Mouse (Mus musculus) MEL (cell line): ENCODE measurements around the gene Tpra1. TPM values are rescaled to one million over a fixed set of nuclear protein-coding genes. Genes with fewer than 3 reads are reported as not detected.
A peak's percentile ranks its signal among the peaks of the same experiment; 100 is the strongest.

Experiments
- DNase-seq: peaks from one replicate; pipeline ENCODE4 v3.0.0; 2011; ENCODE audit warnings: low read depth, low spot score
- H3K27ac ChIP-seq: 2 replicates; pipeline ENCODE4 v1.5.1; 2012; ENCODE audit warnings: low read depth, mild to moderate bottlenecking, control low read depth, low read length, moderate library complexity; ENCODE audit not compliant: control insufficient read depth
- H3K27me3 ChIP-seq, 2 experiments: fragments of 150-350 bp in 1 of 2; sonication (generic) in 1 of 2; 2 replicates each; pipeline ENCODE4 v1.6.1; 2012; ENCODE audit warnings: low read length in 2 of 2, mild to moderate bottlenecking in 2 of 2, improper control_type of control experiment in 1 of 2, moderate library complexity in 1 of 2; ENCODE audit not compliant: insufficient read depth in 2 of 2, control insufficient read depth in 1 of 2
- H3K36me3 ChIP-seq, 2 experiments: 2 replicates each; pipeline ENCODE4 v1.6.1; 2012 to 2014; ENCODE audit warnings: low read length in 2 of 2, improper control_type of control experiment in 1 of 2, inconsistent platforms in 1 of 2, mild to moderate bottlenecking in 1 of 2; ENCODE audit not compliant: insufficient read depth in 2 of 2, control insufficient read depth in 1 of 2
- H3K4me1 ChIP-seq, 2 experiments: fragments of 150-350 bp in 1 of 2; sonication (generic) in 1 of 2; 2 replicates each; pipeline ENCODE4 v1.6.1; 2012; ENCODE audit warnings: low read length in 2 of 2, improper control_type of control experiment in 1 of 2, mild to moderate bottlenecking in 1 of 2; ENCODE audit not compliant: insufficient read depth in 2 of 2, control insufficient read depth in 1 of 2
- H3K4me3 ChIP-seq, 2 experiments: fragments of 150-350 bp in 1 of 2; sonication (generic) in 1 of 2; 2 replicates each; pipeline ENCODE4 v1.5.1; 2012; ENCODE audit warnings: low read depth in 2 of 2, low read length in 2 of 2, mild to moderate bottlenecking in 2 of 2, moderate library complexity in 2 of 2, control low read depth in 1 of 2, improper control_type of control experiment in 1 of 2; ENCODE audit not compliant: control insufficient read depth in 1 of 2, insufficient read depth in 1 of 2
- H3K79me2 ChIP-seq: 2 replicates; pipeline ENCODE4 v1.6.1; 2012; ENCODE audit warnings: mild to moderate bottlenecking, low read length, moderate library complexity; ENCODE audit not compliant: control insufficient read depth, poor library complexity, insufficient read depth
- H3K9ac ChIP-seq: 2 replicates; pipeline ENCODE4 v1.6.1; 2012; ENCODE audit warnings: low read depth, mild to moderate bottlenecking, control low read depth, low read length, moderate library complexity; ENCODE audit not compliant: control insufficient read depth, poor library complexity, severe bottlenecking
- H3K9me3 ChIP-seq: fragments of 150-350 bp; sonication (generic); replicated peaks from 2 replicates; pipeline ENCODE4 v1.6.1; 2012; ENCODE audit warnings: mild to moderate bottlenecking, low read length, improper control_type of control experiment, moderate library complexity; ENCODE audit not compliant: insufficient read depth
- BHLHE40 ChIP-seq: IDR thresholded peaks from 2 replicates; pipeline ENCODE4 v1.6.1; 2012; ENCODE audit warnings: low read depth, mild to moderate bottlenecking, inconsistent platforms, low read length, improper control_type of control experiment, borderline replicate concordance
- CHD1 ChIP-seq: IDR thresholded peaks from 2 replicates; pipeline ENCODE4 v1.6.1; 2012; ENCODE audit warnings: low read depth, mild to moderate bottlenecking, inconsistent platforms, low read length, improper control_type of control experiment
- CHD2 ChIP-seq: IDR thresholded peaks from 2 replicates; pipeline ENCODE4 v1.6.1; 2011; ENCODE audit warnings: low read length, improper control_type of control experiment
- CTCF ChIP-seq, 3 experiments: IDR thresholded peaks in 2 of 3; conservative IDR thresholded peaks in 1 of 3; 2 replicates each; pipeline ENCODE4 v1.5.1; 2011 to 2012; ENCODE audit warnings: low read length in 3 of 3, low read depth in 2 of 3, mild to moderate bottlenecking in 2 of 3, improper control_type of control experiment in 1 of 3, inconsistent platforms in 1 of 3, mixed read lengths in 1 of 3, moderate library complexity in 1 of 3; ENCODE audit not compliant: control insufficient read depth in 1 of 3, insufficient read depth in 1 of 3, poor library complexity in 1 of 3, severe bottlenecking in 1 of 3
- E2F4 ChIP-seq: IDR thresholded peaks from 2 replicates; pipeline ENCODE4 v1.6.1; 2011; ENCODE audit warnings: low read depth, low read length, improper control_type of control experiment, borderline replicate concordance
- ELF1 ChIP-seq: IDR thresholded peaks from 2 replicates; pipeline ENCODE4 v1.6.1; 2014; ENCODE audit warnings: low read depth, mild to moderate bottlenecking, inconsistent platforms, low read length, improper control_type of control experiment, moderate library complexity
- EP300 ChIP-seq, 2 experiments: IDR thresholded peaks; 2 replicates each; pipeline ENCODE4 v1.6.1; 2011; ENCODE audit warnings: improper control_type of control experiment in 2 of 2, low read length in 2 of 2, low read depth in 1 of 2, mild to moderate bottlenecking in 1 of 2
- GABPA ChIP-seq: IDR thresholded peaks from 2 replicates; pipeline ENCODE4 v1.6.1; 2012; ENCODE audit warnings: low read depth, mild to moderate bottlenecking, inconsistent platforms, low read length, improper control_type of control experiment, moderate library complexity
- GATA1 ChIP-seq: IDR thresholded peaks from 2 replicates; pipeline ENCODE4 v1.6.1; 2011; ENCODE audit warnings: low read depth, low read length, improper control_type of control experiment
- JUND ChIP-seq: IDR thresholded peaks from 2 replicates; pipeline ENCODE4 v1.6.1; 2011; ENCODE audit warnings: low read depth, mild to moderate bottlenecking, improper control_type of control experiment, low read length
- MAFK ChIP-seq: IDR thresholded peaks from 2 replicates; pipeline ENCODE4 v1.6.1; 2011; ENCODE audit warnings: low read depth, mild to moderate bottlenecking, low read length, improper control_type of control experiment, borderline replicate concordance
- MEF2A ChIP-seq: IDR thresholded peaks from 2 replicates; pipeline ENCODE4 v1.6.1; 2014; ENCODE audit warnings: low read depth, mild to moderate bottlenecking, inconsistent platforms, low read length, improper control_type of control experiment; ENCODE audit not compliant: poor library complexity, insufficient replicate concordance, severe bottlenecking; ENCODE audit errors: extremely low read depth
- MYB ChIP-seq: IDR thresholded peaks from 2 replicates; pipeline ENCODE4 v1.6.1; 2011; ENCODE audit warnings: mild to moderate bottlenecking, low read depth, low read length, improper control_type of control experiment
- NELFE ChIP-seq: IDR thresholded peaks from 2 replicates; pipeline ENCODE4 v1.6.1; 2011; ENCODE audit warnings: low read depth, low read length, improper control_type of control experiment
- NRF1 ChIP-seq: IDR thresholded peaks from 2 replicates; pipeline ENCODE4 v1.6.1; 2014; ENCODE audit warnings: low read depth, mild to moderate bottlenecking, inconsistent platforms, low read length, improper control_type of control experiment, moderate library complexity; ENCODE audit not compliant: poor library complexity, insufficient read depth, severe bottlenecking
- POLR2A ChIP-seq, 2 experiments: IDR thresholded peaks; 2 replicates each; pipeline ENCODE4 v1.6.1; 2011 to 2012; ENCODE audit warnings: low read length in 2 of 2, mild to moderate bottlenecking in 2 of 2, control low read depth in 1 of 2, improper control_type of control experiment in 1 of 2, low read depth in 1 of 2, moderate library complexity in 1 of 2; ENCODE audit not compliant: control insufficient read depth in 1 of 2, insufficient read depth in 1 of 2, poor library complexity in 1 of 2
- POLR2AphosphoS2 ChIP-seq: IDR thresholded peaks from 2 replicates; pipeline ENCODE4 v1.6.1; 2011; ENCODE audit warnings: low read length, improper control_type of control experiment
- POLR2AphosphoS5 ChIP-seq: IDR thresholded peaks from 2 replicates; pipeline ENCODE4 v1.6.1; 2012; ENCODE audit warnings: low read depth, borderline replicate concordance, mild to moderate bottlenecking, inconsistent platforms, low read length, moderate library complexity, mixed read lengths
- RAD21 ChIP-seq: IDR thresholded peaks from 2 replicates; pipeline ENCODE4 v1.6.1; 2011; ENCODE audit warnings: mild to moderate bottlenecking, low read depth, low read length, improper control_type of control experiment
- SMC3 ChIP-seq: IDR thresholded peaks from 2 replicates; pipeline ENCODE4 v1.6.1; 2011; ENCODE audit warnings: low read depth, low read length, improper control_type of control experiment
- TAL1 ChIP-seq: IDR thresholded peaks from 2 replicates; pipeline ENCODE4 v1.6.1; 2012; ENCODE audit warnings: mild to moderate bottlenecking, inconsistent platforms, low read length, moderate library complexity, mixed read lengths
- TCF12 ChIP-seq: IDR thresholded peaks from 2 replicates; pipeline ENCODE4 v1.6.1; 2014; ENCODE audit warnings: low read depth, mild to moderate bottlenecking, inconsistent platforms, low read length, improper control_type of control experiment, moderate library complexity
- USF1 ChIP-seq: IDR thresholded peaks from 2 replicates; pipeline ENCODE4 v1.6.1; 2014; ENCODE audit warnings: low read depth, mild to moderate bottlenecking, inconsistent platforms, low read length, improper control_type of control experiment, moderate library complexity
- USF2 ChIP-seq, 2 experiments: IDR thresholded peaks; 2 replicates each; pipeline ENCODE4 v1.6.1; 2011 to 2012; ENCODE audit warnings: improper control_type of control experiment in 2 of 2, low read length in 2 of 2, borderline replicate concordance in 1 of 2, inconsistent platforms in 1 of 2, low read depth in 1 of 2, mild to moderate bottlenecking in 1 of 2; ENCODE audit not compliant: insufficient read depth in 1 of 2
- ZC3H11A ChIP-seq: IDR thresholded peaks from 2 replicates; pipeline ENCODE4 v1.6.1; 2012; ENCODE audit warnings: low read depth, mild to moderate bottlenecking, inconsistent platforms, low read length, improper control_type of control experiment
- ZKSCAN1 ChIP-seq: IDR thresholded peaks from 2 replicates; pipeline ENCODE4 v1.6.1; 2012; ENCODE audit warnings: low read depth, mild to moderate bottlenecking, inconsistent platforms, low read length, improper control_type of control experiment, moderate library complexity
- polyA plus RNA-seq, 2 experiments: library from polyadenylated mRNA; stranded (reverse) in 1 of 2; unstranded in 1 of 2; fragments of >175 nt in 1 of 2; fragments of >200 nt in 1 of 2; gene quantifications; 2 replicates each; pipeline versions ENCODE4 v1.2.1 to v1.2.4; 2012; ENCODE audit warnings: low replicate concordance in 2 of 2, low read depth in 1 of 2; ENCODE audit not compliant: insufficient read length in 2 of 2, insufficient read depth in 1 of 2, missing spikeins in 1 of 2
- total RNA-seq: library from RNA; depleted of rRNA; stranded (reverse); fragments of 300-350 nt; gene quantifications from 2 replicates; pipeline ENCODE4 v1.2.3, GENCODE M21; 2012

Gene Tpra1
- total and polyA plus RNA-seq, 3 experiments, result 22.9 to 42.4 TPM; not detected in 1

DNA sequence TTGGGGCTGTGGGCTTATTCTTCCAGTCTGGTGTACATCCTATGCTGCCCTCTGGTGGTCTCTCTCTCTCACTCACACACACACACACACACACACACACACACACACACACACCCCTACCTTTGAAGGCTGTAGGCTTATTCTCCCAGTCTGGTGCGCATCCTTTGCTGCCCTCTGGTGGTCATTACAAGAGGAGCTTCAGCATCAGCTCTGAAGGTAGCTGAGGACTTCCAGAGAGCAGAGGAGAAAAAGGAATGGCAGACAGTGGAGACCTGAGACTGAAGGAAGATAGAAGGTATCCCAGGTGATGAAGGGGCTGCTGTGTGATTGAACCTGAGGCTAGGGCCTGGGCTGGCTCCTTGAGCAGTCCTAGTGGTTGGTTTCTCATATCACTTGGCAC is 14.1 kb downstream of the Tpra1 start:
- Histone ChIP-seq H3K9me3 (no peaks in the 10 kb centered on the region), H3K9ac (no peak overlapping the region), H3K36me3 (peaks cover 0 to 13% of the 10 kb centered on the region in 2 experiments; a peak in 2 of 4 replicates), H3K4me3 (no peak overlapping the region), H3K27me3 (no peaks in the 10 kb centered on the region), H3K27ac (peak overlapping the region; percentile 94), H3K79me2 (no peaks in the 10 kb centered on the region), H3K4me1 (peaks cover 7 to 18% of the 10 kb centered on the region in 2 experiments; a peak in 3 of 4 replicates)
- no peak for TF ChIP-seq JUND
- TF ChIP-seq ZC3H11A, result peak; percentile 30; the same call in 1 of the 2 replicates
- TF ChIP-seq USF2 (IDR thresholded peaks at IDR 0.05; ENCODE audit: borderline replicate concordance in 1 of 2, insufficient read depth in 1 of 2, low read depth in 1 of 2, low read length in 2 of 2), result no peak
- TF ChIP-seq MAFK, result no peak
- peak; percentile 57 for TF ChIP-seq RAD21
- TF ChIP-seq GATA1, result no peak
- no peak for TF ChIP-seq POLR2AphosphoS2
- TF ChIP-seq CHD1, result no peak
- peak; percentile 58 for TF ChIP-seq SMC3
- no peak for TF ChIP-seq ZKSCAN1
- TF ChIP-seq POLR2A (IDR thresholded peaks at IDR 0.05; ENCODE audit: control insufficient read depth in 1 of 2, insufficient read depth in 1 of 2, low read depth in 1 of 2, low read length in 2 of 2, poor library complexity in 1 of 2), result no peak
- TF ChIP-seq CTCF (IDR thresholded peaks at IDR 0.05 in 2 of 3, conservative IDR thresholded peaks at IDR 0.05 in 1 of 3; ENCODE audit: control insufficient read depth in 1 of 3, insufficient read depth in 1 of 3, low read depth in 2 of 3, low read length in 3 of 3, poor library complexity in 1 of 3, severe bottlenecking in 1 of 3), result peak; percentile 73 to 88 (median 86)
- no peak for TF ChIP-seq NELFE
- TF ChIP-seq E2F4, result no peak
- peak; percentile 82 for DNase-seq

DNA sequence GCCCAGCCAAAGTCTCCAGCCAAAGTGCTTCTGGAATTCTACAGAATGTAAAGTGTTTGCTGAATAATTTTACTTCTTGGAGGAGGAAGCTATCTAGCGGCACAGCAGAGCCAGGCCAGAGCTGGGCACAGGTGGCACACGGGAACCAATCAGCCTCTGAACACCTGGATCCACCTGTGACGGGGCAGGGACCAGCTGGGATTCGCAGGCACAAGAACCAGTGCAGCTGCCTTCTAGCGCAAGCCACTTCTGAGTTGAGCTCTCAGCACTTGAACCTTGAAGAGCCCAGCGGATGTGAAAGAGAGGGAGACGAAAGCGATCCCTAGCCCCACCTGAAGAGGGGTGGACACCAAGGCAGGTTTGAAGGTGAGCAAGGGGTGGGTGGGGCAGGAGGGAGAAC is 16.8 kb downstream of the Tpra1 start:
- Histone ChIP-seq H3K4me3 (no peak overlapping the region), H3K9me3 (no peaks in the 10 kb centered on the region), H3K79me2 (no peaks in the 10 kb centered on the region), H3K36me3 (peaks cover 0 to 13% of the 10 kb centered on the region in 2 experiments; a peak in 2 of 4 replicates), H3K4me1 (peaks cover 7 to 18% of the 10 kb centered on the region in 2 experiments; a peak in 3 of 4 replicates), H3K27ac (no peak overlapping the region), H3K27me3 (no peaks in the 10 kb centered on the region), H3K9ac (no peak overlapping the region)
- no peak for DNase-seq
- TF ChIP-seq BHLHE40 (no peak), RAD21 (no peak), MYB (no peak), TCF12 (no peak), E2F4 (no peak), ELF1 (no peak), MAFK (no peak), ZKSCAN1 (no peak), MEF2A (no peak), USF1 (no peak), POLR2AphosphoS5 (no peak), TAL1 (no peak), CHD2 (no peak), POLR2A (IDR thresholded peaks at IDR 0.05; ENCODE audit: control insufficient read depth in 1 of 2, insufficient read depth in 1 of 2, low read depth in 1 of 2, low read length in 2 of 2, poor library complexity in 1 of 2) (no peak), NRF1 (no peak), EP300 (IDR thresholded peaks at IDR 0.05; ENCODE audit: low read depth in 1 of 2, low read length in 2 of 2) (no peak), GATA1 (no peak), GABPA (no peak), CTCF (IDR thresholded peaks at IDR 0.05 in 2 of 3, conservative IDR thresholded peaks at IDR 0.05 in 1 of 3; ENCODE audit: control insufficient read depth in 1 of 3, insufficient read depth in 1 of 3, low read depth in 2 of 3, low read length in 3 of 3, poor library complexity in 1 of 3, severe bottlenecking in 1 of 3) (no peak)
